Mouse (Mus musculus): ENCODE measurements around the gene Xlr5c. TPM values are rescaled to one million over a fixed set of nuclear protein-coding genes. Genes with fewer than 3 reads are reported as not detected.
"Not testable (repeated sequence)": the region's sequence is repeated elsewhere in the genome, so short reads cannot be mapped to it uniquely, and the experiment has no call there.

Xlr5c gene
- not detected in 2 replicates for polyA plus RNA-seq (2016; fragmentation: Nextera tagmentation; extraction: Ambion mirVana)

DNA sequence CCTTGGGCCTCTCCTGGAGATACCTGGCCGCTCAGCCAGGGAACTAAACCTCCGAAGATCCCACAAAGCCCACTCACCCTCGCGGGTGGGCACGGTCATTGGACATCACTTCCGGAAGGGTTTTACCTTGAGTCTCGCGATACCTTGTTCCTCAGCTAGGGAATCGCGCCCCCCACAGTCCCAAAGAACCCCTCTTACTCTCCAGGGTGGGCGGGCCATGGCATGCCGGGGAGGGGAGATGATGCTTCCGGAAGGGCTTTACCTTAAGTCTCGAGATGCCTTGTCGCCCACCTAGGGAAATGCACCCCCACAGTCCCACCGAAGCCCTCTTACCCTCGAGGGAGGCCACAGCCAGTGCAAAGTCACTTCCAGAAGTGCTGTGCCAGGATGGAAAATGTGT lies at the start of gene Xlr5c, which contains the start of gene Xlr5a:
Gene Xlr5c (minus strand): TSS at position 101 of the 400 bp plus-strand sequence.
Gene Xlr5a (minus strand): TSS at position 101 of the 400 bp plus-strand sequence.
- not testable (repeated sequence) for H3K4me1 ChIP-seq; ATAC-seq (ENCODE audit: low FRiP score); H3K9ac ChIP-seq; H3K4me3 ChIP-seq; H3K27ac ChIP-seq; H3K27me3 ChIP-seq; H3K36me3 ChIP-seq; H3K9me3 ChIP-seq (replicated peaks); H3K4me2 ChIP-seq (replicated peaks)
- WGBS: 89% methylated on average over 15 of the region's 17 CpGs

DNA sequence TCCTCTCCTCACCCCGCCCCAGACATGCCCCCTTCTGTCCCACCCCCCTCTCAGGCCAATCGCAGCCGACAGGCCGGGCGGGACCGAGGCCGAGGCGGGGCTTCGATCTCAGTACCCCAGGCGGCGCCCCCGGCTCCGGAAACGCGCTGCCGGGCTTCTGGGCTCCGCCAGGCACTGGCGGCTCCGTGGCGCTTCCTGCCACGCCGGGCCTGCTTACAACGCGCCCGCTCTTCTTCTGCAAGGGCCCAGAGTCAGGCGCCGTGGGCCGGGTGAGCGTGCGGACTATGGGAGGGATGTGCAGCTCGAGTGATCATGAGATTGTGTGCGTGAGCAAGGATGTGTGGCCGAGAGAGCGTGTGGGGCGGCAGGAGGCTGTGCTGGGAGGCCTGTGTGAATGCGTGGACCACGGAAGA lies 49.7 kb upstream of the Xlr5c start, which contains the start of gene Zfp275:
Gene Zfp275 (plus strand): TSS at position 139 of the 413 bp plus-strand sequence.
- peak; percentile 91 for ATAC-seq (ENCODE audit: low FRiP score)
- Histone ChIP-seq H3K4me2 (replicated peaks) (peak within 1 kb of the TSS; percentile 56), H3K36me3 (no peaks in the 10 kb centered on the region), H3K4me1 (peaks cover 6% of the 10 kb centered on the region; the same call in 1 of the 2 replicates), H3K9ac (peak within 1 kb of the TSS; percentile 69), H3K9me3 (replicated peaks) (no peaks in the 10 kb centered on the region), H3K27me3 (no peaks in the 10 kb centered on the region), H3K27ac (peak within 1 kb of the TSS; percentile 75), H3K4me3 (peak within 1 kb of the TSS; percentile 52)
- WGBS: 17% methylated on average over 26 of the region's 37 CpGs

DNA sequence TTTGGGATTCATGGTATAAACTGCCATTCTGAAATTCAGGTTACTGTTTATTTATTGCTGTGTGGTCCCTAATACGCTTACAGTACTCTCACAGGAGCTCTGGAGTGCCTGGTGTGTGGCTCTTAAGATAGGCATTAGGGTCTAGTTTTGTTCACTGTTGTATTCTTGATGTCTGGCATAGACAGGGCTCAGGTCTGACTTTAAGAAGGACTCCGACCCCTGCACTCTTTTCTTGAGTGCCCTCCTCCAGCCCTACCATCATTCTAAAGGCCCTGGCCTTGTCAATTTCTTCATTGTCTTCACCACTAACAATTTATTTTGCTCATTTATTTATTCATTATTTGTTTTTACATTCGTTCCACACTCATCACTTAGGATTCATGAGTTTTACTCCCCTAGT lies 49.3 kb upstream of the Xlr5c start:
- Histone ChIP-seq H3K27ac (no peak overlapping the region), H3K4me3 (peak overlapping the region; percentile 52), H3K36me3 (no peaks in the 10 kb centered on the region), H3K4me2 (replicated peaks) (peak overlapping the region; percentile 56), H3K27me3 (no peaks in the 10 kb centered on the region), H3K9me3 (replicated peaks) (no peaks in the 10 kb centered on the region), H3K4me1 (peaks cover 6% of the 10 kb centered on the region; the same call in 1 of the 2 replicates), H3K9ac (no peak overlapping the region; the same call in 1 of the 2 replicates)
- WGBS: 40% methylated on average over 3 of the region's 3 CpGs
- peak; percentile 60 for ATAC-seq (ENCODE audit: low FRiP score)

GRCm38 (mm10) chrX:73341473-73341872 lies 48.7 kb upstream of the Xlr5c start:
- H3K36me3 ChIP-seq: no peaks in the 10 kb centered on the region
- no peak for ATAC-seq (ENCODE audit: low FRiP score)
- WGBS: 63% methylated on average over 1 of the region's 1 CpGs

GRCm38 (mm10) chrX:73336740-73337139 lies 44.0 kb upstream of the Xlr5c start, which contains the start of gene Gm45015:
Gene Gm45015 (minus strand): TSS chrX:73336840.
- Histone ChIP-seq H3K9me3 (replicated peaks) (no peaks in the 10 kb centered on the region), H3K27me3 (no peaks in the 10 kb centered on the region), H3K4me2 (replicated peaks) (no peak within 1 kb of the TSS), H3K36me3 (no peaks in the 10 kb centered on the region), H3K4me3 (no peak within 1 kb of the TSS), H3K4me1 (no peaks in the 10 kb centered on the region), H3K9ac (no peak within 1 kb of the TSS), H3K27ac (no peak within 1 kb of the TSS)
- 90% methylated on average over 4 of the region's 4 CpGs for WGBS
- no peak for ATAC-seq (ENCODE audit: low FRiP score)

More at GRCm38 (mm10) chrX:73341473-73341872, 48.7 kb upstream of the Xlr5c start:
- peaks cover 6% of the 10 kb centered on the region; the same call in 1 of the 2 replicates for H3K4me1 ChIP-seq
- no peak overlapping the region for H3K4me2 ChIP-seq (replicated peaks)
- H3K9me3 ChIP-seq (replicated peaks): no peaks in the 10 kb centered on the region
- no peak overlapping the region for H3K9ac ChIP-seq
- H3K27me3 ChIP-seq: no peaks in the 10 kb centered on the region
- no peak overlapping the region for H3K4me3 ChIP-seq
- H3K27ac ChIP-seq: no peak overlapping the region

DNA sequence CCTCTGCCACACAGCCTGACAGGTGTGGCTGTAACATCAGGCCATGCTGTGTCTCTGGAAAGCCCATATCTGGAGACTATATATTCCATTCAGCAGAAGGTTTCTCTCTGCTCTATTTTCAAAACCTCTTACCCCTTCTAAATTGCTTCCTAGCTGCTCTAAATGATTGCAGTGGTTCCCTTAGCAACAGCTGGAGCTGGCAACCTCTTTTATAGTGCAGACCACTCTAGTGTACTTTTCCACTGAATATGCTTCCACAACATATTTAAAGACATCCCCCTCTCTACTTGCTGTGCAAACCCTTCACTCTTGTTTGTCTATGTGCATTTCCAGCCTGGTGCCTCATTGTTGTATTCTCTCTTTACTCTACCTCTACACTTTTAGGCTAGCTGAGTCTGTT lies 40.8 kb upstream of the Xlr5c start:
- no peaks in the 10 kb centered on the region for H3K36me3 ChIP-seq
- no peak overlapping the region for H3K27ac ChIP-seq
- H3K4me1 ChIP-seq: no peaks in the 10 kb centered on the region
- no peaks in the 10 kb centered on the region for H3K27me3 ChIP-seq
- no peak overlapping the region for H3K9ac ChIP-seq
- no peak overlapping the region for H3K4me2 ChIP-seq (replicated peaks)
- no peak for ATAC-seq (ENCODE audit: low FRiP score)
- H3K9me3 ChIP-seq (replicated peaks): no peaks in the 10 kb centered on the region
- no peak overlapping the region for H3K4me3 ChIP-seq

GRCm38 (mm10) chrX:73327215-73327614 lies 34.4 kb upstream of the Xlr5c start:
- Histone ChIP-seq H3K4me2 (replicated peaks) (no peak overlapping the region), H3K9me3 (replicated peaks) (no peaks in the 10 kb centered on the region), H3K4me3 (no peak overlapping the region), H3K9ac (no peak overlapping the region), H3K36me3 (no peaks in the 10 kb centered on the region), H3K27me3 (no peaks in the 10 kb centered on the region), H3K27ac (no peak overlapping the region), H3K4me1 (no peaks in the 10 kb centered on the region)
- ATAC-seq (ENCODE audit: low FRiP score): no peak
- 71% methylated on average over 2 of the region's 2 CpGs for WGBS

DNA sequence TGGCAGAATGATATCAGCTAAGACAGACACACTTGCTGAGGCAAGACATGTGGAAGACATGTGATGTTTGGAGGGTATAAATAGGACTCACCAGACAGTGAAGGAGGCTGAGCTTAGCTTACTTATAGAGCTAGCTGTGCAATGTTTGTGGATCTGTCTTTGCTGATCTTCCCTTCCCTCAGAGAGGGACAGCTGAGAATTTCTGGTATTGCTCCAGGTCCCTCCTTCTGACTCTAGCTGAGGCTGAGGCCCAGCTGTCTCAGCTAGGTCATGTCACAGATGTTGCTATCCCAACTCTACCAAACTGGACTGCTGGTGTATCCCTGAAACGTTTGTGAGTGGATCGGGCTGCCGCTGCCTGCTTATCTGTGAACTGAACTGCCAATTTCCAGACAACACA lies 28.3 kb upstream of the Xlr5c start:
- 71% methylated on average over 3 of the region's 3 CpGs for WGBS
- Histone ChIP-seq H3K27ac (no peak overlapping the region), H3K36me3 (no peaks in the 10 kb centered on the region), H3K4me1 (no peaks in the 10 kb centered on the region), H3K9ac (no peak overlapping the region), H3K4me2 (replicated peaks) (no peak overlapping the region), H3K27me3 (no peaks in the 10 kb centered on the region), H3K9me3 (replicated peaks) (no peaks in the 10 kb centered on the region), H3K4me3 (no peak overlapping the region)
- ATAC-seq (ENCODE audit: low FRiP score): no peak

DNA sequence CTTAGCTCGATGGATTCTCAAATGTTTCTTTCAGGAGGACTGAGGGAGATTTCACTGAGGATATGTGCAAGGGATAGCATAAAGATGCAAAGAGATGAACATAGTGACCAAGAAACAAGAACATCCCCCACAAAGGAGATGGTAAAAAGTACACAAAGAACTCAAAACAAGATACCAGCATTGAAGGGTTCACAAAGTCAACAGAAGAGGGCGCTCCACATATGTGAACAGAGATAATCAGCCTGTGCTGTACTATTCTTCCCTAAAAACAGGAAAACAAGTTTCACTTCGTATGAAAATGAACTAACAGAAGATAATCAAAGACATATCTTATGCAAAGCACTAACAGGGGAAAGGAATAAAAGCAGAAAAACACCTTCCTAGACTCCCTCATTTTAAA lies 19.7 kb upstream of the Xlr5c start:
- 38% methylated on average over 3 of the region's 3 CpGs for WGBS
- ATAC-seq (ENCODE audit: low FRiP score): no peak

DNA sequence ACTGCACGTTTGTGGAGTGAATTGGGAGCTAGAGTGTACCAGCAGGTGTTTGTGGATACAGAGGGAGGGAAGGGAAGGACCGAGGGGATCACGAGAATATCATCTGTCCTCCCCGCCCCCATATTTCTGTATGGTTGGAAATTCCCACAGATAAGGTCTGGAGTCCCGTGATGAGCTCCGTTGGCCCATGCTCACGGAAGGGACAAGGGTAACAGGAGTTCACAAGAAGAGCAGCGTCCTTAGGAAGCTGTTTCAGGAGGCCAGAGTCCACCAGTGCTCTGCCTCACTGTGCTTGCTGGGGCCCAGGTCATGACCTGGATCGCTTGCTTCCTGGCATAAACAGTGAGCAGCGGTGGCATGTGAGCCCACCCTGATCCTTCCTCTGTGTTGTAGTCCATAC lies 3.0 kb upstream of the Xlr5c start:
- H3K4me1 ChIP-seq; H3K9ac ChIP-seq; H3K36me3 ChIP-seq; H3K4me2 ChIP-seq (replicated peaks); H3K9me3 ChIP-seq (replicated peaks); ATAC-seq (ENCODE audit: low FRiP score); H3K27me3 ChIP-seq; H3K27ac ChIP-seq; H3K4me3 ChIP-seq: not testable (repeated sequence)
- 73% methylated on average over 8 of the region's 10 CpGs for whole genome bisulfite sequencing

More for the DNA sequence above, 19.7 kb upstream of the Xlr5c start:
- Histone ChIP-seq H3K9me3 (replicated peaks) (no peaks in the 10 kb centered on the region), H3K36me3 (no peaks in the 10 kb centered on the region), H3K4me1 (no peaks in the 10 kb centered on the region), H3K27ac (no peak overlapping the region), H3K4me3 (no peak overlapping the region), H3K9ac (no peak overlapping the region), H3K27me3 (no peaks in the 10 kb centered on the region), H3K4me2 (replicated peaks) (no peak overlapping the region)

GRCm38 (mm10) chrX:73265270-73265669 lies 27.5 kb downstream of the Xlr5c start, which contains the start of gene Xlr3c:
Gene Xlr3c (minus strand): TSS chrX:73265390.
- not testable (repeated sequence) for H3K27ac ChIP-seq; H3K4me2 ChIP-seq (replicated peaks); H3K4me3 ChIP-seq; H3K9me3 ChIP-seq (replicated peaks); H3K36me3 ChIP-seq; ATAC-seq (ENCODE audit: low FRiP score); H3K27me3 ChIP-seq; H3K4me1 ChIP-seq; H3K9ac ChIP-seq
- 92% methylated on average over 14 of the region's 14 CpGs for WGBS

DNA sequence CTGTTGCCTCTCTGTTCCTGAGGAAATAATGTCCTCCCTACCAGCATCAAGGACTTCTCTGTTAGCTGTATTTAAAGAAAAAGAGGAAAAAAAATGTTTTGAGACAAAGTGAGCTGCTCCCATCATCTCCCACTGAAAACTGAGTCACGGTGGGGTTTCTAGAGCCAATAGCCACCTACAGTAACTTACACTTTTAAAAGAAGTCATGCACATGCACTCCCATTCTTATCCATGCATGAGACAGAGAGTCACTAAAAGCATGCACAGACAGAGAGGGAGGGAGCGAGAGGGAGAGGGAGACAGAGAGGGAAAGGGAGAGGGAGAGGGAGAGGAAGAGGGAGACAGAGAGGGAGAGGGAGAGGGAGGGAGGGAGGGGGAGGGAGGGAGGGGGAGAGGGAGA lies 30.3 kb downstream of the Xlr5c start:
- not testable (repeated sequence) for ATAC-seq (ENCODE audit: low FRiP score); H3K27ac ChIP-seq; H3K9me3 ChIP-seq (replicated peaks)

GRCm38 (mm10) chrX:73242821-73243325 lies 49.9 kb downstream of the Xlr5c start, which contains the start of gene Xlr4c:
Gene Xlr4c (minus strand): TSS chrX:73243130.
- H3K4me3 ChIP-seq; H3K4me2 ChIP-seq (replicated peaks); H3K27me3 ChIP-seq; ATAC-seq (ENCODE audit: low FRiP score); H3K27ac ChIP-seq; H3K4me1 ChIP-seq; H3K9ac ChIP-seq; H3K36me3 ChIP-seq; H3K9me3 ChIP-seq (replicated peaks): not testable (repeated sequence)
- WGBS: 91% methylated on average over 14 of the region's 14 CpGs

More for the DNA sequence above, 30.3 kb downstream of the Xlr5c start:
- H3K27me3 ChIP-seq; H3K4me3 ChIP-seq; H3K36me3 ChIP-seq; H3K4me1 ChIP-seq; H3K9ac ChIP-seq; H3K4me2 ChIP-seq (replicated peaks): not testable (repeated sequence)
- 92% methylated on average over 1 of the region's 2 CpGs for WGBS
